Mouse (Mus musculus) MEL (cell line): ENCODE measurements around the gene Gm49392. TPM values are rescaled to one million over a fixed set of nuclear protein-coding genes. Genes with fewer than 3 reads are reported as not detected.

ENCODE experiments used
- DNase-seq: peaks from one replicate; pipeline ENCODE4 v3.0.0; 2011; ENCODE audit warnings: low read depth, low spot score
- H3K27ac ChIP-seq: 2 replicates; pipeline ENCODE4 v1.5.1; 2012; ENCODE audit warnings: low read depth, mild to moderate bottlenecking, control low read depth, low read length, moderate library complexity; ENCODE audit not compliant: control insufficient read depth
- H3K27me3 ChIP-seq, 2 experiments: fragments of 150-350 bp in 1 of 2; sonication (generic) in 1 of 2; 2 replicates each; pipeline ENCODE4 v1.6.1; 2012; ENCODE audit warnings: low read length in 2 of 2, mild to moderate bottlenecking in 2 of 2, improper control_type of control experiment in 1 of 2, moderate library complexity in 1 of 2; ENCODE audit not compliant: insufficient read depth in 2 of 2, control insufficient read depth in 1 of 2
- H3K36me3 ChIP-seq, 2 experiments: 2 replicates each; pipeline ENCODE4 v1.6.1; 2012 to 2014; ENCODE audit warnings: low read length in 2 of 2, improper control_type of control experiment in 1 of 2, inconsistent platforms in 1 of 2, mild to moderate bottlenecking in 1 of 2; ENCODE audit not compliant: insufficient read depth in 2 of 2, control insufficient read depth in 1 of 2
- H3K4me1 ChIP-seq, 2 experiments: fragments of 150-350 bp in 1 of 2; sonication (generic) in 1 of 2; 2 replicates each; pipeline ENCODE4 v1.6.1; 2012; ENCODE audit warnings: low read length in 2 of 2, improper control_type of control experiment in 1 of 2, mild to moderate bottlenecking in 1 of 2; ENCODE audit not compliant: insufficient read depth in 2 of 2, control insufficient read depth in 1 of 2
- H3K4me3 ChIP-seq, 2 experiments: fragments of 150-350 bp in 1 of 2; sonication (generic) in 1 of 2; 2 replicates each; pipeline ENCODE4 v1.5.1; 2012; ENCODE audit warnings: low read depth in 2 of 2, low read length in 2 of 2, mild to moderate bottlenecking in 2 of 2, moderate library complexity in 2 of 2, control low read depth in 1 of 2, improper control_type of control experiment in 1 of 2; ENCODE audit not compliant: control insufficient read depth in 1 of 2, insufficient read depth in 1 of 2
- H3K79me2 ChIP-seq: 2 replicates; pipeline ENCODE4 v1.6.1; 2012; ENCODE audit warnings: mild to moderate bottlenecking, low read length, moderate library complexity; ENCODE audit not compliant: control insufficient read depth, poor library complexity, insufficient read depth
- H3K9ac ChIP-seq: 2 replicates; pipeline ENCODE4 v1.6.1; 2012; ENCODE audit warnings: low read depth, mild to moderate bottlenecking, control low read depth, low read length, moderate library complexity; ENCODE audit not compliant: control insufficient read depth, poor library complexity, severe bottlenecking
- H3K9me3 ChIP-seq: fragments of 150-350 bp; sonication (generic); replicated peaks from 2 replicates; pipeline ENCODE4 v1.6.1; 2012; ENCODE audit warnings: mild to moderate bottlenecking, low read length, improper control_type of control experiment, moderate library complexity; ENCODE audit not compliant: insufficient read depth
- BHLHE40 ChIP-seq: IDR thresholded peaks from 2 replicates; pipeline ENCODE4 v1.6.1; 2012; ENCODE audit warnings: low read depth, mild to moderate bottlenecking, inconsistent platforms, low read length, improper control_type of control experiment, borderline replicate concordance
- CTCF ChIP-seq, 3 experiments: IDR thresholded peaks in 2 of 3; conservative IDR thresholded peaks in 1 of 3; 2 replicates each; pipeline ENCODE4 v1.5.1; 2011 to 2012; ENCODE audit warnings: low read length in 3 of 3, low read depth in 2 of 3, mild to moderate bottlenecking in 2 of 3, improper control_type of control experiment in 1 of 3, inconsistent platforms in 1 of 3, mixed read lengths in 1 of 3, moderate library complexity in 1 of 3; ENCODE audit not compliant: control insufficient read depth in 1 of 3, insufficient read depth in 1 of 3, poor library complexity in 1 of 3, severe bottlenecking in 1 of 3
- E2F4 ChIP-seq: IDR thresholded peaks from 2 replicates; pipeline ENCODE4 v1.6.1; 2011; ENCODE audit warnings: low read depth, low read length, improper control_type of control experiment, borderline replicate concordance
- EP300 ChIP-seq, 2 experiments: IDR thresholded peaks; 2 replicates each; pipeline ENCODE4 v1.6.1; 2011; ENCODE audit warnings: improper control_type of control experiment in 2 of 2, low read length in 2 of 2, low read depth in 1 of 2, mild to moderate bottlenecking in 1 of 2
- ETS1 ChIP-seq: IDR thresholded peaks from 2 replicates; pipeline ENCODE4 v1.6.1; 2012; ENCODE audit warnings: low read depth, mild to moderate bottlenecking, inconsistent platforms, low read length, improper control_type of control experiment, moderate library complexity
- GATA1 ChIP-seq: IDR thresholded peaks from 2 replicates; pipeline ENCODE4 v1.6.1; 2011; ENCODE audit warnings: low read depth, low read length, improper control_type of control experiment
- HCFC1 ChIP-seq: IDR thresholded peaks from 2 replicates; pipeline ENCODE4 v1.6.1; 2012; ENCODE audit warnings: low read depth, mild to moderate bottlenecking, inconsistent platforms, low read length, improper control_type of control experiment, moderate library complexity
- JUND ChIP-seq: IDR thresholded peaks from 2 replicates; pipeline ENCODE4 v1.6.1; 2011; ENCODE audit warnings: low read depth, mild to moderate bottlenecking, improper control_type of control experiment, low read length
- KAT2A ChIP-seq: conservative IDR thresholded peaks from 2 replicates; pipeline ENCODE4 v1.6.1; 2012; ENCODE audit warnings: low read depth, low read length, improper control_type of control experiment, inconsistent platforms
- NELFE ChIP-seq: IDR thresholded peaks from 2 replicates; pipeline ENCODE4 v1.6.1; 2011; ENCODE audit warnings: low read depth, low read length, improper control_type of control experiment
- NRF1 ChIP-seq: IDR thresholded peaks from 2 replicates; pipeline ENCODE4 v1.6.1; 2014; ENCODE audit warnings: low read depth, mild to moderate bottlenecking, inconsistent platforms, low read length, improper control_type of control experiment, moderate library complexity; ENCODE audit not compliant: poor library complexity, insufficient read depth, severe bottlenecking
- POLR2AphosphoS2 ChIP-seq: IDR thresholded peaks from 2 replicates; pipeline ENCODE4 v1.6.1; 2011; ENCODE audit warnings: low read length, improper control_type of control experiment
- POLR2AphosphoS5 ChIP-seq: IDR thresholded peaks from 2 replicates; pipeline ENCODE4 v1.6.1; 2012; ENCODE audit warnings: low read depth, borderline replicate concordance, mild to moderate bottlenecking, inconsistent platforms, low read length, moderate library complexity, mixed read lengths
- RAD21 ChIP-seq: IDR thresholded peaks from 2 replicates; pipeline ENCODE4 v1.6.1; 2011; ENCODE audit warnings: mild to moderate bottlenecking, low read depth, low read length, improper control_type of control experiment
- RCOR1 ChIP-seq: IDR thresholded peaks from 2 replicates; pipeline ENCODE4 v1.6.1; 2012; ENCODE audit warnings: low read depth, mild to moderate bottlenecking, inconsistent platforms, low read length, improper control_type of control experiment
- SIN3A ChIP-seq: IDR thresholded peaks from 2 replicates; pipeline ENCODE4 v1.6.1; 2012; ENCODE audit warnings: low read length, improper control_type of control experiment, inconsistent platforms
- SMC3 ChIP-seq: IDR thresholded peaks from 2 replicates; pipeline ENCODE4 v1.6.1; 2011; ENCODE audit warnings: low read depth, low read length, improper control_type of control experiment
- TAL1 ChIP-seq: IDR thresholded peaks from 2 replicates; pipeline ENCODE4 v1.6.1; 2012; ENCODE audit warnings: mild to moderate bottlenecking, inconsistent platforms, low read length, moderate library complexity, mixed read lengths
- TCF12 ChIP-seq: IDR thresholded peaks from 2 replicates; pipeline ENCODE4 v1.6.1; 2014; ENCODE audit warnings: low read depth, mild to moderate bottlenecking, inconsistent platforms, low read length, improper control_type of control experiment, moderate library complexity
- ZC3H11A ChIP-seq: IDR thresholded peaks from 2 replicates; pipeline ENCODE4 v1.6.1; 2012; ENCODE audit warnings: low read depth, mild to moderate bottlenecking, inconsistent platforms, low read length, improper control_type of control experiment
- ZMIZ1 ChIP-seq: IDR thresholded peaks from 2 replicates; pipeline ENCODE4 v1.6.1; 2012; ENCODE audit warnings: low read depth, mild to moderate bottlenecking, inconsistent platforms, low read length, improper control_type of control experiment, moderate library complexity
- polyA plus RNA-seq, 2 experiments: library from polyadenylated mRNA; stranded (reverse) in 1 of 2; unstranded in 1 of 2; fragments of >175 nt in 1 of 2; fragments of >200 nt in 1 of 2; gene quantifications; 2 replicates each; pipeline versions ENCODE4 v1.2.1 to v1.2.4; 2012; ENCODE audit warnings: low replicate concordance in 2 of 2, low read depth in 1 of 2; ENCODE audit not compliant: insufficient read length in 2 of 2, insufficient read depth in 1 of 2, missing spikeins in 1 of 2
- total RNA-seq: library from RNA; depleted of rRNA; stranded (reverse); fragments of 300-350 nt; gene quantifications from 2 replicates; pipeline ENCODE4 v1.2.3, GENCODE M21; 2012

The Gm49392 gene
- total and polyA plus RNA-seq, 3 experiments: not detected

DNA sequence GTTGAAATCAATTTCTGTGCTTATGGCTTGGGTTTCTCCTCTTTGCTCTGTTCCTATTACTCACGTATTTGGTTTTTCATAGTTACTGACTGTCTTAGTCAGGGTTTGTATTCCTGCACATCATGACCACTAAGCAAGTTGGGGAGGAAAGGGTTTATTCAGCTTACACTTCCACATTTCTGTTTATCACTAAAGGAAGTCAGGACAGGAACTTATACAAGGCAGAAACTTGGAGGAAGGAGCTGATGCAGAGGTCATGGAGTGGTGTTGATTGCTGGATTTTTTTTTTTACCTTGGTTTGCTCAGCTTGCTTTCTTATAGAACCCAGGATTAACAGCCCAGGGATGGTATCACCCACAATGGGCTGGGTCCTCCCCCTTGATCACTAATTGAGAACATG is 4.4 kb downstream of the Gm49392 start:
- TF ChIP-seq ZMIZ1 (no peak), RCOR1 (no peak), KAT2A (no peak), ETS1 (no peak), BHLHE40 (no peak), RAD21 (no peak), SMC3 (no peak), GATA1 (no peak), E2F4 (no peak), TCF12 (no peak), HCFC1 (no peak), SIN3A (no peak), EP300 (IDR thresholded peaks at IDR 0.05; ENCODE audit: low read depth in 1 of 2, low read length in 2 of 2) (no peak), POLR2AphosphoS5 (no peak), CTCF (IDR thresholded peaks at IDR 0.05 in 2 of 3, conservative IDR thresholded peaks at IDR 0.05 in 1 of 3; ENCODE audit: control insufficient read depth in 1 of 3, insufficient read depth in 1 of 3, low read depth in 2 of 3, low read length in 3 of 3, poor library complexity in 1 of 3, severe bottlenecking in 1 of 3) (no peak), ZC3H11A (no peak)
- DNase-seq: no peak
- Histone ChIP-seq H3K27me3 (no peaks in the 10 kb centered on the region), H3K36me3 (no peaks in the 10 kb centered on the region), H3K27ac (no peak overlapping the region), H3K79me2 (no peaks in the 10 kb centered on the region), H3K9me3 (no peaks in the 10 kb centered on the region), H3K4me1 (no peaks in the 10 kb centered on the region), H3K4me3 (no peak overlapping the region), H3K9ac (no peak overlapping the region)

DNA sequence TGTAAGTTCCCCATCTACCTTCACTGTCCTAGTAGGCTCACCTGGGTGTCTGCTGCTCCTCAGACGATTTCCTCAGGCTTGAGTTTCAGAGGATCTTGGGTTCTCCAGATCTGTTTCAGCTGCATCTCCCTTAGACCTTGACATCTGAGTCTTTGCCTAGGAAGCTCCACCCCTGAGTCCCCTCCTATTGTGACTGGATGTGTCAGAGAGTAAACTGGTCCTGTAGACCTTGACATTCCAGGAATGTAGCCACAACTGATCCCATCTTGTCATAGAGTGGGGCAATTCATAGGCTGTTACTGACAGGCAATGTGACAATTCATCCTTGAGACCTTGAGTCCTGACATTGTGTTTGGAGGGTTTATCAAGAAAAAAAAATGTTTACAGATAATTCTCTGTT is 32.4 kb downstream of the Gm49392 start, which contains the start of gene 4930486L24Rik:
TSS of gene 4930486L24Rik (minus strand) at position 195 of the 400 bp plus-strand sequence.
- Histone ChIP-seq H3K9me3 (no peaks in the 10 kb centered on the region), H3K9ac (no peak within 1 kb of the TSS), H3K4me3 (no peak within 1 kb of the TSS), H3K27me3 (no peaks in the 10 kb centered on the region), H3K36me3 (no peaks in the 10 kb centered on the region), H3K79me2 (no peaks in the 10 kb centered on the region), H3K4me1 (no peaks in the 10 kb centered on the region), H3K27ac (no peak within 1 kb of the TSS)
- DNase-seq: no peak
- TF ChIP-seq HCFC1 (no peak), ZMIZ1 (no peak), NRF1 (no peak), ZC3H11A (no peak), POLR2AphosphoS2 (no peak), E2F4 (no peak), RCOR1 (no peak), SIN3A (no peak), NELFE (no peak), TAL1 (no peak), JUND (no peak)
